8 mouse cellular contexts compared by ENCODE assay signal in genomic region chr4:151975441-151975840, GRCm38 (mm10). TPM values are rescaled to one million over a fixed set of nuclear protein-coding genes. Genes with fewer than 3 reads are reported as not detected.
DNase-seq lines count a peak whose midpoint lies in the region; ATAC-seq and TF ChIP-seq lines count a peak whose summit lies in the region.

No protein-coding gene starts in this region.

- no peak overlapping the region for H3K4me3 ChIP-seq in kidney, embryonic 16.5 days (ENCODE audit: low read length)
- no peak overlapping the region for H3K4me3 ChIP-seq in ES-E14 (ENCODE audit: insufficient read depth in 1 of 2, low read depth in 1 of 2, low read length in 2 of 2, poor library complexity in 1 of 2, severe bottlenecking in 1 of 2)
- no peak overlapping the region for H3K4me3 ChIP-seq in liver, postnatal 0 days (ENCODE audit: low read depth, low read length)
- H3K4me3 ChIP-seq in hindbrain, embryonic 14.5 days (replicated peaks; ENCODE audit: low read length) = no peak overlapping the region

- H3K9me3 ChIP-seq in kidney, embryonic 16.5 days (ENCODE audit: low read length) = no peaks in the 10 kb centered on the region
- H3K9me3 ChIP-seq in ES-E14 (ENCODE audit: control insufficient read depth, insufficient read depth, low read depth, low read length) = no peaks in the 10 kb centered on the region
- no peaks in the 10 kb centered on the region for H3K9me3 ChIP-seq in liver, postnatal 0 days (ENCODE audit: low read length)
- H3K9me3 ChIP-seq in hindbrain, embryonic 14.5 days (ENCODE audit: control insufficient read depth, low read length) = no peaks in the 10 kb centered on the region

- H3K9ac ChIP-seq in kidney, embryonic 16.5 days (replicated peaks; ENCODE audit: low read length) = no peak overlapping the region
- no peak overlapping the region for H3K9ac ChIP-seq in ES-E14 (ENCODE audit: insufficient read depth, low read depth, low read length, poor library complexity, severe bottlenecking)
- H3K9ac ChIP-seq in liver, postnatal 0 days (replicated peaks) = no peak overlapping the region
- no peak overlapping the region for H3K9ac ChIP-seq in hindbrain, embryonic 14.5 days

- intact Hi-C loops in left cerebral cortex, postnatal 36 days (cut with DNase I) = loop anchor here (5.0 kb wide), 1 partner anchor 122 kb away; no protein-coding TSS in a partner anchor

- peak; percentile 82 for TF ChIP-seq CTCF in liver, postnatal 0 days (IDR thresholded peaks at IDR 0.05; ENCODE audit: low read depth)

- H3K36me3 ChIP-seq in kidney, embryonic 16.5 days (ENCODE audit: insufficient read depth, low read length) = peaks cover 40% of the 10 kb centered on the region
- H3K36me3 ChIP-seq in ES-E14 (ENCODE audit: control insufficient read depth, insufficient read depth, low read length, poor library complexity, severe bottlenecking) = peaks cover 56% of the 10 kb centered on the region
- peaks cover 56% of the 10 kb centered on the region for H3K36me3 ChIP-seq in liver, postnatal 0 days (replicated peaks; ENCODE audit: insufficient read depth, low read length)
- H3K36me3 ChIP-seq in hindbrain, embryonic 14.5 days (replicated peaks; ENCODE audit: control insufficient read depth, insufficient read depth) = peaks cover 55% of the 10 kb centered on the region

- no peak overlapping the region for H3K27ac ChIP-seq in kidney, embryonic 16.5 days (ENCODE audit: low read length)
- H3K27ac ChIP-seq in ES-E14 (ENCODE audit: insufficient read depth, low read depth, low read length, poor library complexity, severe bottlenecking) = no peak overlapping the region
- H3K27ac ChIP-seq in liver, postnatal 0 days (ENCODE audit: low read depth) = no peak overlapping the region
- no peak overlapping the region for H3K27ac ChIP-seq in hindbrain, embryonic 14.5 days

- no peaks in the 10 kb centered on the region for H3K27me3 ChIP-seq in kidney, embryonic 16.5 days (ENCODE audit: insufficient read depth, low read length)
- H3K27me3 ChIP-seq in liver, postnatal 0 days (ENCODE audit: insufficient read depth, low read length) = no peaks in the 10 kb centered on the region
- no peaks in the 10 kb centered on the region for H3K27me3 ChIP-seq in hindbrain, embryonic 14.5 days (ENCODE audit: control insufficient read depth, insufficient read depth, low read length)

- 92% methylated on average over 3 of the region's 3 CpGs for WGBS in kidney, embryonic 16.5 days
- WGBS in liver, postnatal 0 days (ENCODE audit: insufficient replicate concordance) = 77% methylated on average over 3 of the region's 3 CpGs
- 95% methylated on average over 3 of the region's 3 CpGs for WGBS in hindbrain, embryonic 14.5 days

- no peak for ATAC-seq in kidney, embryonic 16.5 days (ENCODE audit: low FRiP score, low TSS enrichment)
- no peak for ATAC-seq in liver, postnatal 0 days
- ATAC-seq in hindbrain, embryonic 14.5 days (ENCODE audit: low FRiP score) = no peak

- DNase-seq in kidney, adult 9 months = peak; percentile 52
- DNase-seq in B cell, adult 2 months = peak; percentile 73 to 79
- no peak for DNase-seq in ES-E14 (ENCODE audit: low read depth, low spot score)
- DNase-seq in liver, postnatal 0 days = peak; percentile 72
- DNase-seq in left cerebral cortex, postnatal 36 days (ENCODE audit: low spot score in 2 of 2) = no peak
- DNase-seq in hindbrain, embryonic 14.5 days (ENCODE audit: low spot score) = no peak
- DNase-seq in urinary bladder, postnatal 36 days (ENCODE audit: low spot score in 2 of 2) = no peak

- no peaks in the 10 kb centered on the region for H3K4me1 ChIP-seq in kidney, embryonic 16.5 days (ENCODE audit: insufficient read depth, low read length)
- peaks cover 0 to 13% of the 10 kb centered on the region in 2 experiments; a peak in 2 of 4 replicates for H3K4me1 ChIP-seq in ES-E14 (ENCODE audit: control insufficient read depth in 2 of 2, insufficient read depth in 2 of 2, low read length in 2 of 2, poor library complexity in 1 of 2)
- 0 out of 2 replicates have a peak, but pooled peaks cover 2% of the 10 kb centered on the region for H3K4me1 ChIP-seq in liver, postnatal 0 days (ENCODE audit: insufficient read depth)
- H3K4me1 ChIP-seq in hindbrain, embryonic 14.5 days (replicated peaks; ENCODE audit: control insufficient read depth, insufficient read depth, low read length) = no peaks in the 10 kb centered on the region

- no peak overlapping the region for H3K4me2 ChIP-seq in kidney, embryonic 16.5 days (replicated peaks; ENCODE audit: low read depth, low read length)
- H3K4me2 ChIP-seq in liver, postnatal 0 days (ENCODE audit: low read depth, low read length) = no peak overlapping the region
- no peak overlapping the region for H3K4me2 ChIP-seq in hindbrain, embryonic 14.5 days (replicated peaks)

- in situ Hi-C loops in ES-E14 (cut with MboI; ENCODE audit: low sequenced_read_pairs in 2 of 2, unreplicated experiment in 2 of 2) = no loop called here

- TF ChIP-seq EP300 in liver, postnatal 0 days (IDR thresholded peaks at IDR 0.05; ENCODE audit: low read depth) = no peak

TF ChIP-seq in ES-E14, 5 proteins besides CTCF, POLR2A, EP300 and RAD21:
- TF ChIP-seq HCFC1 (IDR thresholded peaks at IDR 0.05; ENCODE audit: borderline replicate concordance, insufficient read depth, low read length) (no peak), MAFK (IDR thresholded peaks at IDR 0.05; ENCODE audit: insufficient read depth, low read depth, low read length) (no peak), ZC3H11A (IDR thresholded peaks at IDR 0.05; ENCODE audit: borderline replicate concordance, low read depth, low read length) (0 out of 2 replicates have a peak, but pooled peaks have one; percentile 4), ZNF384 (IDR thresholded peaks at IDR 0.05; ENCODE audit: low read depth, low read length) (no peak)

RNA-seq across cellular contexts. Expression of gene Thap3, which starts 13.4 kb away (rescaled TPM):
- 42.4 and 46.4 TPM in 2 replicates for polyA plus RNA-seq in kidney, embryonic 16.5 days (2015; fragmentation: Nextera tagmentation; extraction: Ambion mirVana)
- 7.6 and 12.5 TPM in 2 replicates for total RNA-seq in ES-E14 (2012; rRNA removed)
- 5.7 and 6.8 TPM in 2 replicates for polyA plus RNA-seq in liver, postnatal 0 days (2015; fragmentation: Nextera tagmentation; extraction: Ambion mirVana)
- 10 to 100 TPM; 15.2 to 21.8 TPM for total RNA-seq in left cerebral cortex, postnatal 36 days (2021)
- 22.2 and 25.1 TPM in 2 replicates for polyA plus RNA-seq in hindbrain, embryonic 14.5 days (2014; fragmentation: Nextera tagmentation; extraction: Ambion mirVana)

RNA-seq across cellular contexts. Expression of gene Phf13, which starts 20.6 kb away (rescaled TPM):
- 31.2 and 33.3 TPM in 2 replicates for polyA plus RNA-seq in kidney, embryonic 16.5 days (2015; fragmentation: Nextera tagmentation; extraction: Ambion mirVana)
- total RNA-seq in ES-E14 (2012; rRNA removed) = 22.2 and 29.2 TPM in 2 replicates
- 3.6 and 4.1 TPM in 2 replicates for polyA plus RNA-seq in liver, postnatal 0 days (2015; fragmentation: Nextera tagmentation; extraction: Ambion mirVana)
- 10 to 100 TPM; 11.3 to 16.5 TPM for total RNA-seq in left cerebral cortex, postnatal 36 days (2021)
- 20.6 and 26.4 TPM in 2 replicates for polyA plus RNA-seq in hindbrain, embryonic 14.5 days (2014; fragmentation: Nextera tagmentation; extraction: Ambion mirVana)

RNA-seq across cellular contexts. Expression of gene Klhl21, which starts 33.2 kb away (rescaled TPM):
- 12.1 and 12.6 TPM in 2 replicates for polyA plus RNA-seq in kidney, embryonic 16.5 days (2015; fragmentation: Nextera tagmentation; extraction: Ambion mirVana)
- total RNA-seq in ES-E14 (2012; rRNA removed) = 19.7 and 21.0 TPM in 2 replicates
- polyA plus RNA-seq in liver, postnatal 0 days (2015; fragmentation: Nextera tagmentation; extraction: Ambion mirVana) = 4.2 TPM in 2 replicates
- total RNA-seq in left cerebral cortex, postnatal 36 days (2021) = 10 to 100 TPM; 14.4 to 18.0 TPM
- polyA plus RNA-seq in hindbrain, embryonic 14.5 days (2014; fragmentation: Nextera tagmentation; extraction: Ambion mirVana) = 2.5 and 3.2 TPM in 2 replicates

RNA-seq across cellular contexts. Expression of gene Dnajc11, which starts 42.0 kb away (rescaled TPM):
- 79.5 and 88.4 TPM in 2 replicates for polyA plus RNA-seq in kidney, embryonic 16.5 days (2015; fragmentation: Nextera tagmentation; extraction: Ambion mirVana)
- 98.2 and 103 TPM in 2 replicates for total RNA-seq in ES-E14 (2012; rRNA removed)
- 28.8 and 29.2 TPM in 2 replicates for polyA plus RNA-seq in liver, postnatal 0 days (2015; fragmentation: Nextera tagmentation; extraction: Ambion mirVana)
- 10 to 100 TPM; 66.0 to 69.2 TPM for total RNA-seq in left cerebral cortex, postnatal 36 days (2021)
- 72.0 TPM in 2 replicates for polyA plus RNA-seq in hindbrain, embryonic 14.5 days (2014; fragmentation: Nextera tagmentation; extraction: Ambion mirVana)

RNA-seq across cellular contexts. Expression of gene Zbtb48, which starts 52.0 kb away (rescaled TPM):
- polyA plus RNA-seq in kidney, embryonic 16.5 days (2015; fragmentation: Nextera tagmentation; extraction: Ambion mirVana) = 25.3 and 26.0 TPM in 2 replicates
- 18.7 and 31.7 TPM in 2 replicates for total RNA-seq in ES-E14 (2012; rRNA removed)
- 7.4 and 8.5 TPM in 2 replicates for polyA plus RNA-seq in liver, postnatal 0 days (2015; fragmentation: Nextera tagmentation; extraction: Ambion mirVana)
- 10 to 100 TPM; 10.3 to 13.3 TPM for total RNA-seq in left cerebral cortex, postnatal 36 days (2021)
- polyA plus RNA-seq in hindbrain, embryonic 14.5 days (2014; fragmentation: Nextera tagmentation; extraction: Ambion mirVana) = 19.1 and 20.7 TPM in 2 replicates

Comparison
In these comparisons a context has a peak if more than half of its experiments do, and no peak if none do; other contexts are left out.
1. DNase-seq: peak in kidney, adult 9 months (single experiment), B cell, adult 2 months (2 of 2) and liver, postnatal 0 days (single experiment); none in ES-E14 (single experiment), left cerebral cortex, postnatal 36 days (0 of 2), hindbrain, embryonic 14.5 days (single experiment) and urinary bladder, postnatal 36 days (0 of 2).